24 mouse cellular contexts compared by ENCODE assay signal in genomic region chr6:17266466-17266865, GRCm38 (mm10). TPM values are rescaled to one million over a fixed set of nuclear protein-coding genes. Genes with fewer than 3 reads are reported as not detected.
DNase-seq lines count a peak whose midpoint lies in the region; ATAC-seq and TF ChIP-seq lines count a peak whose summit lies in the region.
"Had no signal": no experiment of that assay in that cellular context is flagged by ENCODE, and none has a peak within 500 bp of the region (broad histone marks: within the 10 kb centered on the region; RNA-seq: fewer than 3 reads in every experiment).

No protein-coding gene starts in this region.

- peaks cover 9% of the 10 kb centered on the region for H3K4me1 ChIP-seq in kidney, embryonic 15.5 days
- H3K4me1 ChIP-seq in lung, postnatal 0 days (ENCODE audit: insufficient read depth, low read depth, low read length), result peaks cover 4% of the 10 kb centered on the region
- H3K4me1 ChIP-seq in intestine, embryonic 16.5 days (ENCODE audit: control insufficient read depth, insufficient read depth, low read length), result no peaks in the 10 kb centered on the region; the same call in 1 of the 2 replicates
- H3K4me1 ChIP-seq: forebrain, embryonic 15.5 days; limb, embryonic 12.5 days; liver, embryonic 12.5 days; midbrain, embryonic 13.5 days had no signal

- H3K36me3 ChIP-seq in kidney, embryonic 15.5 days, result no peaks in the 10 kb centered on the region
- H3K36me3 ChIP-seq in lung, postnatal 0 days (ENCODE audit: insufficient read depth, low read length), result no peaks in the 10 kb centered on the region
- no peaks in the 10 kb centered on the region for H3K36me3 ChIP-seq in intestine, embryonic 16.5 days (ENCODE audit: control insufficient read depth, insufficient read depth, low read length)
- H3K36me3 ChIP-seq: forebrain, embryonic 15.5 days; limb, embryonic 12.5 days; liver, embryonic 12.5 days; midbrain, embryonic 13.5 days had no signal

- DNase-seq in kidney, adult 9 months, result no peak
- DNase-seq in lung, postnatal 0 days (ENCODE audit: low spot score), result peak; percentile 43
- no peak for DNase-seq in lung, postnatal 36 days
- no peak for DNase-seq in left cerebral cortex, postnatal 14 days (ENCODE audit: low spot score in 2 of 2)
- DNase-seq in right cerebral cortex, postnatal 14 days, result no peak
- DNase-seq: adrenal gland, adult 8-10 months; cerebellum, adult 2 months; gastrocnemius, postnatal 36 days; heart, postnatal 4 days; kidney, postnatal 10 days; lung, adult 18-20 months; thymus, postnatal 14 days had no signal

- WGBS in kidney, embryonic 15.5 days, result 51% methylated on average over 3 of the region's 3 CpGs
- WGBS in lung, postnatal 0 days, result 43% methylated on average over 3 of the region's 3 CpGs
- 52% methylated on average over 3 of the region's 3 CpGs for WGBS in intestine, embryonic 16.5 days

- H3K4me2 ChIP-seq in kidney, embryonic 15.5 days, result no peak overlapping the region
- no peak overlapping the region for H3K4me2 ChIP-seq in lung, postnatal 0 days (replicated peaks; ENCODE audit: low read depth, low read length)
- H3K4me2 ChIP-seq in intestine, embryonic 16.5 days (ENCODE audit: low read depth, low read length), result no peak overlapping the region
- H3K4me2 ChIP-seq: forebrain, embryonic 15.5 days; hindbrain, embryonic 14.5 days; limb, embryonic 12.5 days; liver, embryonic 12.5 days; midbrain, embryonic 13.5 days had no signal

- TF ChIP-seq EP300 in lung, postnatal 0 days (IDR thresholded peaks at IDR 0.05), result no peak

- ATAC-seq in kidney, embryonic 15.5 days (replicated peaks; ENCODE audit: low FRiP score), result no peak
- ATAC-seq in lung, postnatal 0 days, result no peak; the same call in 1 of the 2 replicates
- ATAC-seq in intestine, embryonic 16.5 days, result no peak
- ATAC-seq: forebrain, embryonic 15.5 days; inflammation-experienced regulatory T-cells, adult 6 months; liver, embryonic 12.5 days; midbrain, embryonic 13.5 days had no signal

- H3K4me3 ChIP-seq in kidney, embryonic 15.5 days (replicated peaks), result no peak overlapping the region
- H3K4me3 ChIP-seq in lung, postnatal 0 days (ENCODE audit: low read depth, low read length), result no peak overlapping the region
- no peak overlapping the region for H3K4me3 ChIP-seq in intestine, embryonic 16.5 days (ENCODE audit: low read length)
- H3K4me3 ChIP-seq: forebrain, embryonic 15.5 days; layer of hippocampus, adult 2 months; limb, embryonic 12.5 days; liver, embryonic 12.5 days; midbrain, embryonic 13.5 days had no signal

- no peaks in the 10 kb centered on the region for H3K9me3 ChIP-seq in kidney, embryonic 15.5 days (replicated peaks)
- H3K9me3 ChIP-seq in lung, postnatal 0 days (ENCODE audit: low read length), result no peaks in the 10 kb centered on the region
- no peaks in the 10 kb centered on the region for H3K9me3 ChIP-seq in intestine, embryonic 16.5 days (ENCODE audit: control insufficient read depth, low read length)
- H3K9me3 ChIP-seq: forebrain, embryonic 15.5 days; limb, embryonic 12.5 days; liver, embryonic 12.5 days; midbrain, embryonic 13.5 days had no signal

- peak overlapping the region; percentile 62 for H3K27ac ChIP-seq in kidney, embryonic 15.5 days
- no peak overlapping the region; the same call in 1 of the 2 replicates for H3K27ac ChIP-seq in lung, postnatal 0 days (ENCODE audit: low read length)
- peak overlapping the region; percentile 48 for H3K27ac ChIP-seq in intestine, embryonic 16.5 days (ENCODE audit: low read length)
- H3K27ac ChIP-seq: forebrain, embryonic 15.5 days; hindbrain, embryonic 14.5 days; layer of hippocampus, adult 2 months; limb, embryonic 12.5 days; liver, embryonic 12.5 days; midbrain, embryonic 13.5 days had no signal

- TF ChIP-seq CTCF in lung, postnatal 0 days (IDR thresholded peaks at IDR 0.05), result no peak

- no peak overlapping the region for H3K9ac ChIP-seq in kidney, embryonic 15.5 days
- no peak overlapping the region for H3K9ac ChIP-seq in lung, postnatal 0 days (replicated peaks; ENCODE audit: low read depth)
- H3K9ac ChIP-seq in intestine, embryonic 16.5 days (ENCODE audit: low read depth, low read length), result no peak overlapping the region
- H3K9ac ChIP-seq: forebrain, embryonic 15.5 days; hindbrain, embryonic 14.5 days; limb, embryonic 12.5 days; liver, embryonic 12.5 days; midbrain, embryonic 13.5 days had no signal

- intact Hi-C loops in left cerebral cortex, postnatal 14 days (cut with DNase I), result no loop called here

- no peaks in the 10 kb centered on the region for H3K27me3 ChIP-seq in kidney, embryonic 15.5 days
- no peaks in the 10 kb centered on the region for H3K27me3 ChIP-seq in lung, postnatal 0 days (replicated peaks; ENCODE audit: insufficient read depth, low read length)
- no peaks in the 10 kb centered on the region for H3K27me3 ChIP-seq in intestine, embryonic 16.5 days (replicated peaks; ENCODE audit: control insufficient read depth, insufficient read depth, low read length)
- H3K27me3 ChIP-seq: forebrain, embryonic 15.5 days; limb, embryonic 12.5 days; liver, embryonic 12.5 days; midbrain, embryonic 13.5 days had no signal

RNA-seq across cellular contexts. Expression of gene Cav2, which starts 14.5 kb away (rescaled TPM):
- polyA plus RNA-seq in kidney, embryonic 15.5 days (2015; fragmentation: Nextera tagmentation; extraction: Ambion mirVana), result 32.2 and 32.3 TPM in 2 replicates
- 318 and 355 TPM in 2 replicates for polyA plus RNA-seq in lung, postnatal 0 days (2015; fragmentation: Nextera tagmentation; extraction: Ambion mirVana)
- polyA plus RNA-seq in intestine, embryonic 16.5 days (2015; fragmentation: Nextera tagmentation; extraction: Ambion mirVana), result 21.0 and 22.5 TPM in 2 replicates
- 10 to 100 TPM; 26.8 to 27.9 TPM for total RNA-seq in left cerebral cortex, postnatal 14 days (2021)

RNA-seq across cellular contexts. Expression of gene Cav1, which starts 39.7 kb away (rescaled TPM):
- 77.9 and 98.7 TPM in 2 replicates for polyA plus RNA-seq in kidney, embryonic 15.5 days (2015; fragmentation: Nextera tagmentation; extraction: Ambion mirVana)
- polyA plus RNA-seq in lung, postnatal 0 days (2015; fragmentation: Nextera tagmentation; extraction: Ambion mirVana), result 1,087 and 1,202 TPM in 2 replicates
- 189 and 198 TPM in 2 replicates for polyA plus RNA-seq in intestine, embryonic 16.5 days (2015; fragmentation: Nextera tagmentation; extraction: Ambion mirVana)
- total RNA-seq in left cerebral cortex, postnatal 14 days (2021), result 10 to 100 TPM; 26.2 to 27.5 TPM
- total RNA-seq: megakaryocyte, adult 5-6 weeks; monocyte, adult 5-6 weeks; neutrophil, adult 5-6 weeks had no signal
- polyA plus RNA-seq: inflammation-experienced regulatory T-cells, adult 6 months had no signal
